Mouse (Mus musculus): Measurements from ENCODE around the gene Gpsm2. TPM values are rescaled to one million over a fixed set of nuclear protein-coding genes. Genes with fewer than 3 reads are reported as not detected.

Gene Gpsm2
- polyA plus RNA-seq, 1 experiment, result 14.5 TPM

DNA sequence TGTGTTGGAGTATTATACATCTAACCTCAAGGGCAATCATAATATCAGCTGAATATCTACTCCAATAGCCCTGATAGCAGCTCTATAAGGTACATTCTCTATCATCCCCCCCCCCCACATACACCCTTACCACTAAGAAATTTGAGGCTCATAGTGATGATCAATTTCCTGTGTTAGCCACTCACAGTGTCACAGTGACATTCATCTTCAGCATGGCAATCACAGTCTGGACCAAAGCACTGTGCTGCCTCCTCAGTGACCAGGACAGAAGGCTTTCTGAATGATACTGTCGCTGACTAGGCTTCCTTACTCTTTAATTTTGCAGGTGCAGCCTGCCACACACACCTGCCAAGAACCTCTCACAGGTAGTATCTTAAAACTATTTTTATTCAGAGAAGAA is 34.0 kb upstream of the Gpsm2 start:
- no peak for DNase-seq (ENCODE audit: low read depth)
- TF ChIP-seq CTCF (IDR thresholded peaks at IDR 0.05; ENCODE audit: borderline replicate concordance, extremely low read depth, insufficient read depth, insufficient read length), result no peak
- TF ChIP-seq POLR2A (IDR thresholded peaks at IDR 0.05; ENCODE audit: borderline replicate concordance, extremely low read depth, insufficient read depth, insufficient read length, poor library complexity, severe bottlenecking), result no peak

DNA sequence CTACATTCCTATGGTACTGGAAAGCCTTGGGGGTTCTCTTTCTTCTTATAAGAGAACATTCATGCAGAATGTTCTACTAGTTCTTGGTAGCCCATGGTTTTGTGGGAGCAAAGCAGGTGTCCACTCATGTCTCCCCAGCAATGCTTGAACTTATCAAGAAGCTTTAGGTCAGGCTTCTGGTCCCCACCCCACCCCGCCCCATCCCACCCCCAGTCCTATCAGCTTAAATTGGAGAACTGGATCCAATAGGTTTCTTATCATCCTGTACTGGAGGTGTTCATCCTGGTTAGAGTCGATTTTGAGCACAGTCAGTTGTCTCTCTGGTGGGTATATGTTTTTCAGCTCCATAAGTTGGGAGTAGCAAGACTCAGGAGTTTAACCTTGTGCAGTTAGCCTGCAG is 33.4 kb upstream of the Gpsm2 start:
- DNase-seq (ENCODE audit: low read depth), result no peak

GRCm38 (mm10) chr3:108754541-108754940 is 32.4 kb upstream of the Gpsm2 start:
- TF ChIP-seq CTCF (IDR thresholded peaks at IDR 0.05; ENCODE audit: borderline replicate concordance, extremely low read depth, insufficient read depth, insufficient read length) (no peak), POLR2A (IDR thresholded peaks at IDR 0.05; ENCODE audit: borderline replicate concordance, extremely low read depth, insufficient read depth, insufficient read length, poor library complexity, severe bottlenecking) (no peak)
- DNase-seq (ENCODE audit: low read depth), result no peak

More for the DNA sequence above, 33.4 kb upstream of the Gpsm2 start:
- TF ChIP-seq POLR2A (IDR thresholded peaks at IDR 0.05; ENCODE audit: borderline replicate concordance, extremely low read depth, insufficient read depth, insufficient read length, poor library complexity, severe bottlenecking) (no peak), CTCF (IDR thresholded peaks at IDR 0.05; ENCODE audit: borderline replicate concordance, extremely low read depth, insufficient read depth, insufficient read length) (no peak)

DNA sequence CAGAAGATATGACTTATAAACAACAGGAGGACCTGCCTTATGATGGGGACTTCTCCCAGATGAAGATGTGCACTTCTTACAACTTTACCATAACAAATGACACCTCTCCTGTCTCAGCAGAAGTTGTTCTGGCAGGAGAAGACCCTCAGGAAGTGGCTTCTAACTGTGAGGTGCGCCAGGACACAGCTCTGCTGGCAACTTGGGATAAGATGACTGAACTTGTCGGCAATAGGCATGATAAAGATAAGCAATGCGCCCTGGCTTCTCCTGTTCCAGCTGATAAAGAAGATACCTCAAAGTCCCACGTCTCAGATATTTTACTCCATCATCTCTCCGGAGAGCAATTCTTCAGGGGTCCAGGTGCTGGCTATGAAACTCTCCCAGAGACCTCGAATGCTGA is 29.6 kb upstream of the Gpsm2 start:
- TF ChIP-seq POLR2A (IDR thresholded peaks at IDR 0.05; ENCODE audit: borderline replicate concordance, extremely low read depth, insufficient read depth, insufficient read length, poor library complexity, severe bottlenecking), result no peak
- no peak for DNase-seq (ENCODE audit: low read depth)

DNA sequence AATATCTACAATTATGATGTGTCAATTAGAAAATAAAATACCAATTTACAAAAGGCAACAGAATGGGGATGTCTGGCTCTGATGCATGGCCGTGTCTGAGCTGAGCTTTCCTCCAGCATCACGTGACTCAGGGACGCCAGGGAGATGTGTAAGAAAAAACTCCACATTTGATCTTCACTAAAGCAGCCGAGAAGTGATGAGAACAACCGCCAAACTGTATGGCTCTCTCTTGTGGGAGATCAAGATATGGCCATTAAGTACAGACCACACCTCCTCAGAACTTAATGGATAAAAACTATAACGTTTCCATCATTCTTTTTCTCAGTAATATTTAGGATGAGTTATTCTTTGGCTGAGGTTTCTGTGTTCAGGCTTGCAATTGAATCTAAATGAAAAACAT is 29.0 kb upstream of the Gpsm2 start:
- no peak for TF ChIP-seq POLR2A (IDR thresholded peaks at IDR 0.05; ENCODE audit: borderline replicate concordance, extremely low read depth, insufficient read depth, insufficient read length, poor library complexity, severe bottlenecking)
- no peak for TF ChIP-seq CTCF (IDR thresholded peaks at IDR 0.05; ENCODE audit: borderline replicate concordance, extremely low read depth, insufficient read depth, insufficient read length)

GRCm38 (mm10) chr3:108744060-108744459 is 22.0 kb upstream of the Gpsm2 start:
- TF ChIP-seq CTCF (IDR thresholded peaks at IDR 0.05; ENCODE audit: borderline replicate concordance, extremely low read depth, insufficient read depth, insufficient read length), result no peak
- no peak for TF ChIP-seq POLR2A (IDR thresholded peaks at IDR 0.05; ENCODE audit: borderline replicate concordance, extremely low read depth, insufficient read depth, insufficient read length, poor library complexity, severe bottlenecking)
- no peak for DNase-seq (ENCODE audit: low read depth)

More for the DNA sequence above, 29.0 kb upstream of the Gpsm2 start:
- DNase-seq (ENCODE audit: low read depth), result no peak

DNA sequence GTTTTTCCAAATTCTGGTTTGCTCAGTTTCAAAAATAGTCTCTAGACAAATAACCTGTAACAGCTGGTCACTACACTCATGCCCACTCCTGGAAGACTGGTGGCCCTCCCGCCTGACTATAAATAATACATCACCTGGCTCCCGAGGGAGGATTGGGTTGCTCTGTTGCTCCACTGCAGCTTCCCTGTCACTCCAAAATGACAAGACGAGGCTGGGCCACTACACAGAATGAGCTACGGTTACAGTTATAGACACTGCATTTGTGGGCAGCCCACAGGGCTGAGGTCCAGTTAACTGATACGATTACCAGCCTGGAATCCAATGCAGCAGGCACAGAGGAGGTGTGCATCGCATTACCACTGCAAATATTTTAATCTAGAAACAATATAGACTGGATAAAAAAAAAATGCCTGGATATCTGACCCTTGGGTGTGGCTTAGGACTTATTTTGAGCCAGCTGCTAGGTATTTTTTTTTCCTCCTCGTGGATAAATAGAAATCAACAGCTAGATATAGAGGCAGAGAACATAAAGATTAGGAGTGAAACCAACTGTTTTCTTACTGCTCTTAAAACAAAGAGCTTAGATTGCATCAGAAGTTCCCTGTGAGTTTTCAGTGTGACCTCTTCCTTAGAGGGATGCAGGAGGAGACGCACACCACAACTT is 17.1 kb upstream of the Gpsm2 start, which contains the start of gene Aknad1:
Aknad1 (plus strand) TSS at position 614 of the 664 bp plus-strand sequence.
- TF ChIP-seq POLR2A (IDR thresholded peaks at IDR 0.05; ENCODE audit: borderline replicate concordance, extremely low read depth, insufficient read depth, insufficient read length, poor library complexity, severe bottlenecking) (no peak), CTCF (IDR thresholded peaks at IDR 0.05; ENCODE audit: borderline replicate concordance, extremely low read depth, insufficient read depth, insufficient read length) (no peak)
- DNase-seq (ENCODE audit: low read depth), result no peak

GRCm38 (mm10) chr3:108737761-108738160 is 15.7 kb upstream of the Gpsm2 start:
- TF ChIP-seq POLR2A (IDR thresholded peaks at IDR 0.05; ENCODE audit: borderline replicate concordance, extremely low read depth, insufficient read depth, insufficient read length, poor library complexity, severe bottlenecking) (no peak), CTCF (IDR thresholded peaks at IDR 0.05; ENCODE audit: borderline replicate concordance, extremely low read depth, insufficient read depth, insufficient read length) (no peak)
- DNase-seq (ENCODE audit: low read depth), result no peak

- TF ChIP-seq POLR2A (IDR thresholded peaks at IDR 0.05; ENCODE audit: borderline replicate concordance, extremely low read depth, insufficient read depth, insufficient read length, poor library complexity, severe bottlenecking), result no peak
- TF ChIP-seq CTCF (IDR thresholded peaks at IDR 0.05; ENCODE audit: borderline replicate concordance, extremely low read depth, insufficient read depth, insufficient read length), result no peak
- DNase-seq (ENCODE audit: low read depth), result no peak
Observed at GRCm38 (mm10) chr3:108730316-108730715, 8.2 kb upstream of the Gpsm2 start.

- DNase-seq (ENCODE audit: low read depth), result no peak
- TF ChIP-seq POLR2A (IDR thresholded peaks at IDR 0.05; ENCODE audit: borderline replicate concordance, extremely low read depth, insufficient read depth, insufficient read length, poor library complexity, severe bottlenecking), result no peak
- no peak for TF ChIP-seq CTCF (IDR thresholded peaks at IDR 0.05; ENCODE audit: borderline replicate concordance, extremely low read depth, insufficient read depth, insufficient read length)
Observed at GRCm38 (mm10) chr3:108727776-108728175, 5.7 kb upstream of the Gpsm2 start.

- DNase-seq (ENCODE audit: low read depth), result no peak
- TF ChIP-seq CTCF (IDR thresholded peaks at IDR 0.05; ENCODE audit: borderline replicate concordance, extremely low read depth, insufficient read depth, insufficient read length) (no peak), POLR2A (IDR thresholded peaks at IDR 0.05; ENCODE audit: borderline replicate concordance, extremely low read depth, insufficient read depth, insufficient read length, poor library complexity, severe bottlenecking) (no peak)
Observed at GRCm38 (mm10) chr3:108727344-108727743, 5.2 kb upstream of the Gpsm2 start.

DNA sequence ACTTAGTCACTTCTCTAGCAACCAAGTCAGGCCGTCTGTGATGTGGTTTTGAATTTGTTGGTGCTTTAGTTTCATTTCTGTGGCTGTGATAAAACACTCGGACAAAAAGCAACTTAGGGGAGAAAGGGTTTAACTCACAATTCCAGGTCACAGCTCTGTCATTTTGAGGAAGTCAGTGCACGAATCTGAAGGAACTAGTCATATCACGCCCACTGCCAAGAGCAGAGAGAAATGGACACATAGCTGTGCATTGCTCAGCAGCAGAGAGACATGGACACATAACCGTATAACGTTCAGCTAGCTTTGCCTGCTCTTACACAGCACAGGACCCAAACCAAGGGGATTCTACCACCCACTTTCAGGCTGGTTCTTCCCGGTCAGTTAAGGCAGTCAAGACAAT is 4.3 kb upstream of the Gpsm2 start:
- no peak for TF ChIP-seq POLR2A (IDR thresholded peaks at IDR 0.05; ENCODE audit: borderline replicate concordance, extremely low read depth, insufficient read depth, insufficient read length, poor library complexity, severe bottlenecking)
- no peak for TF ChIP-seq CTCF (IDR thresholded peaks at IDR 0.05; ENCODE audit: borderline replicate concordance, extremely low read depth, insufficient read depth, insufficient read length)
- DNase-seq (ENCODE audit: low read depth), result no peak
